Mouse (Mus musculus) hindbrain, postnatal 0 days (tissue): ENCODE results near the gene Kdm1a. TPM values are rescaled to one million over a fixed set of nuclear protein-coding genes. Genes with fewer than 3 reads are reported as not detected.

Source experiments
- ATAC-seq: fragments of 200-750 bp; cut with Nextera tagmentation; 2 replicates; pipeline ENCODE4 v1.8.0; 2017; ENCODE audit warnings: mild to moderate bottlenecking, moderate TSS enrichment, moderate library complexity
- DNase-seq: peaks from one replicate; pipeline ENCODE4 v3.0.0-alpha.2; 2015; ENCODE audit warnings: low spot score
- H3K27ac ChIP-seq: fragments of 300-500 bp; sonication (generic); 2 replicates; pipeline ENCODE4 v1.5.1; 2014; ENCODE audit warnings: mild to moderate bottlenecking
- H3K27me3 ChIP-seq: fragments of 300-500 bp; sonication (generic); 2 replicates; pipeline ENCODE4 v1.6.1; 2014; ENCODE audit warnings: low read length, mixed read lengths; ENCODE audit not compliant: insufficient read depth
- H3K36me3 ChIP-seq: fragments of 300-500 bp; sonication (generic); 2 replicates; pipeline ENCODE4 v1.6.1; 2014; ENCODE audit warnings: low read length, mixed read lengths; ENCODE audit not compliant: insufficient read depth
- H3K4me1 ChIP-seq: fragments of 300-500 bp; sonication (generic); 2 replicates; pipeline ENCODE4 v1.6.1; 2014; ENCODE audit warnings: antibody characterized with exemption, low read length, mixed read lengths; ENCODE audit not compliant: insufficient read depth
- H3K4me2 ChIP-seq: fragments of 300-500 bp; sonication (generic); 2 replicates; pipeline ENCODE4 v1.6.1; 2014; ENCODE audit warnings: low read depth, mild to moderate bottlenecking, low read length, moderate library complexity, mixed read lengths
- H3K4me3 ChIP-seq: fragments of 300-500 bp; sonication (generic); 2 replicates; pipeline ENCODE4 v1.5.1; 2014; ENCODE audit warnings: low read length
- H3K9ac ChIP-seq: fragments of 300-500 bp; sonication (generic); replicated peaks from 2 replicates; pipeline ENCODE4 v1.6.1; 2014; ENCODE audit warnings: mild to moderate bottlenecking, low read length, moderate library complexity, mixed read lengths
- H3K9me3 ChIP-seq: fragments of 300-500 bp; sonication (generic); 2 replicates; pipeline ENCODE4 v1.6.1; 2016; ENCODE audit warnings: low read length, mixed read lengths
- CTCF ChIP-seq: IDR thresholded peaks from 2 replicates; pipeline ENCODE4 v1.5.1; 2016; ENCODE audit warnings: antibody characterized with exemption, control low read depth, low read depth
- WGBS: fragments of 180-500 bp; shearing (Covaris S2); extraction: QIAGEN DNeasy Blood & Tissue Kit; methylation state at CpG from one replicate; pipeline ENCODE4 v1.1.7; 2014; 5-methylcytosine and 5-hydroxymethylcytosine counted together
- polyA plus RNA-seq: library from polyadenylated mRNA; unstranded; fragments of >200 nt; fragmentation: Nextera tagmentation; extraction: Ambion mirVana; gene quantifications from 2 replicates; pipeline ENCODE4 v1.2.1, GENCODE M21; 2015
- total RNA-seq: library from RNA; depleted of rRNA; stranded (reverse); fragments of >200 nt; gene quantifications from 2 replicates; pipeline ENCODE4 v1.2.3, GENCODE M21; 2014

The Kdm1a gene
- total and polyA plus RNA-seq, 2 experiments from 2014 or later: 44.8 to 123 TPM

DNA sequence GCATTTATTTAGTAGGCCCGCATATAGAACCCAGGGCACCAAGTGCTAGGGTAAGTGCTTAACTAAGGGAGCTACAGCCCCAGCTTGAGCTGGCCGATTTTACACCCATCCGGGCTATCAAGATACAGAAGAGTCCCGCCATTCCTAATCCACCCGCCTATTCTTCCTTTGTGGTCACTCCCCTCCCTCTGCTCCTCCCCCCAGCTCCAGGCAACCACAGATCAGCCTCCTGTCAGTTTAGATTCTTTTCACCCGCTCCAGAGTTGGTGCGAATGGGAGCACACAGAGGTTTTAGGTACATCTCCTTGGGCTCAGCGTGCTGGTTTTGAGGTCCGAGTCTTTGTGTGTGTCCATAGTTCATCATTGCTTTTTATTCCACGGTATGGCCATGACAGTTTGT, 36.4 kb upstream of the Kdm1a start:
- Histone ChIP-seq H3K36me3 (no peaks in the 10 kb centered on the region), H3K27ac (peak overlapping the region; percentile 60), H3K4me2 (peak overlapping the region; percentile 44), H3K27me3 (no peaks in the 10 kb centered on the region), H3K4me1 (peaks cover 6% of the 10 kb centered on the region), H3K4me3 (peak overlapping the region; percentile 16; the same call in 1 of the 2 replicates), H3K9me3 (no peaks in the 10 kb centered on the region), H3K9ac (no peak overlapping the region; the same call in 1 of the 2 replicates)
- peak; percentile 36; the same call in 1 of the 2 replicates for ATAC-seq
- DNase-seq: peak; percentile 71
- no peak for TF ChIP-seq CTCF
- 5% methylated on average over 10 of the region's 10 CpGs for WGBS

DNA sequence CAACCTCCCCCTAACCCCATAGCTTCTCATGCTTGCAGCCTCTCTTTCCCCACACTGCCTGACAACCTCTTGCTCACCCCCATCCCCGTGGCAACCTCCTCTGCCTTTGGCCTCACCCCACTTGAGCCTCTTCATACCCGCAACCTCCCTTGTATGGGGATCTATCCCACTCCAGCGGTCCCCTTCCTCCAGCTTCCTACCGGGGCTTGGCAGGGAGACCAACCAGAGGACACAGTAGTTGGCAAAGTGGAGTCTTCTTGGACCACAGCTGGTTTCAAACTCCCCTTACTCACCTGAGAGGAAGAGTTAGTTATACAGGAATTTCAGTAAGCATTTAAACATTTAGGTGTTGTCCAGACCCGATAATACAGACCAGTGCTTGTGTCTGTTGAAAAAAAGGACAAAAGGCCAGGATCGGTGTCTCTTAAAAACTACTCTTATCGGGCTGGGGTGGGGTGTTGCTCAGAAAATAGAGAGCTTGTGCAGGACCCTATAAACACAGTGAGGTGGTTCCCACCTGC, 35.8 kb upstream of the Kdm1a start:
- H3K27me3 ChIP-seq: no peaks in the 10 kb centered on the region
- no peaks in the 10 kb centered on the region for H3K9me3 ChIP-seq
- no peak overlapping the region; the same call in 1 of the 2 replicates for H3K4me3 ChIP-seq
- H3K27ac ChIP-seq: peak overlapping the region; percentile 60; the same call in 1 of the 2 replicates
- DNase-seq (no peak), ATAC-seq (no peak)
- no peak for TF ChIP-seq CTCF
- H3K36me3 ChIP-seq: no peaks in the 10 kb centered on the region
- H3K4me1 ChIP-seq: peaks cover 6% of the 10 kb centered on the region
- WGBS: 28% methylated on average over 7 of the region's 7 CpGs
- H3K4me2 ChIP-seq: peak overlapping the region; percentile 73
- H3K9ac ChIP-seq: peak overlapping the region; percentile 51

DNA sequence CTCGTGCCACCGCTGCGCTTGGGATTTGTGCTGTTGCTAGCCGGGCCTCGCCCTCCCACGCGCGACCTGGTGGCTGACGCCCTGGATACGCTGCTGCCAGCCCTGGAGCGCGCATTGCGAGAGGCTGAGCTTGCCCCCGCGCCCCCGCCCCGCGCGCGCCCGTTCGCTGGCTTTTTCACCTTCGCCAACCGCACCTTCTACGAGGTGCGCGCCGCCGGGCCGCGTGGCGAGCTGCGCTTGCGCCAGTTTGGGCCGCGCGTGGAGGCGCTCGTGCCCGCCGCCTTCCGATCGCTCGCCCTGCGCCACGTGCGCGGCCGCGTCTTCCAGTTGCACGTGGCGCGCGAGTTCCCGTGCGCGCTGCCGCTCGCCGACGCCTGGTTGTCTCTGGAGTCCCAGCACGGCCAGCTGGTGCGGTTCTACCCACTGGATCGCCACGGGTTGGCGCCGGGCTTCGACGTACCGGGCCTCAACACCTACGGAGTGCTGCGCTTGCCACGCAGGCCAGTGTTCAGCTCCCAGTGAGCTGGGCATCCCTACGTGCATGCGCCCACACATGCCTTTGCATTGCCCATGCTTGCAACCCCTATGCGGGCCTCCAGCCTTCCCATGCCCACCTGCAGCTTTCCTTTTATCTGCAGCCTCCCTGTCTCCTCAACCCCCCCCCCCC, 35.2 kb upstream of the Kdm1a start:
- 1% methylated on average over 75 of the region's 76 CpGs for WGBS

DNA sequence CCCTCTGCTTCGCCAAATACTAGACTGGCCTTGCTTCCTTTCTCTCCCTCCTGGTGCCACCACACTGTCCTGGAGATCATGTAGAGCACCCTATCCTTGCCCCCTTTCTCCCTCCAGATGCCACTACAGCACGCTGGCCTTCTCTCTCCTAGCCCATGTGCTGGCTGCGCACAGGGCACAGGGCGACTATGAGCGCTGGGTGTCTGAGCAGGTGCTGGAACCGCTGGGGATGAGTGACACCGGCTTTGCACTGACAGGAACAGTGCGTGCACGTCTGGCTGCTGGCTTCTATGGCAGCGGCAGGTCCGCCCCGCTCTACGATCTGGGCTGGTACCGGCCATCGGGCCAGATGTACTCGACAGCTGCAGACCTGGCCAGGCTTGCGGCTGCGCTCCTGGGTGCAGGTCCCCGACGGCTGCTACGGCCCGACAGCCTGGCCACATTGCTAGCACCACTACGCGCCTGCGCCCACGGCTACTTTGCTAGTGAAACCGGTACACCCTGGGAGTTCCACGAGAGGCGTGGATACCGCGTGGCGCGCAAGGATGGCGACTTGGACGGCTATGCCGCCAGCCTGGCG, 34.5 kb upstream of the Kdm1a start:
- 13% methylated on average over 37 of the region's 37 CpGs for whole genome bisulfite sequencing
- DNase-seq (no peak), ATAC-seq (peak; percentile 52)
- H3K4me2 ChIP-seq: peak overlapping the region; percentile 73
- no peaks in the 10 kb centered on the region for H3K27me3 ChIP-seq
- H3K4me1 ChIP-seq: peaks cover 6% of the 10 kb centered on the region
- H3K4me3 ChIP-seq: peak overlapping the region; percentile 46
- peak overlapping the region; percentile 85 for H3K27ac ChIP-seq
- TF ChIP-seq CTCF: no peak
- no peaks in the 10 kb centered on the region for H3K36me3 ChIP-seq
- peak overlapping the region; percentile 51 for H3K9ac ChIP-seq
- H3K9me3 ChIP-seq: no peaks in the 10 kb centered on the region

More for the DNA sequence above, 35.2 kb upstream of the Kdm1a start:
- H3K4me2 ChIP-seq: peak overlapping the region; percentile 73
- peak overlapping the region; percentile 51 for H3K9ac ChIP-seq
- no peaks in the 10 kb centered on the region for H3K27me3 ChIP-seq
- H3K27ac ChIP-seq: peak overlapping the region; percentile 85
- peak; percentile 78 for ATAC-seq
- H3K4me1 ChIP-seq: peaks cover 6% of the 10 kb centered on the region
- DNase-seq: peak; percentile 96
- no peak; the same call in 1 of the 2 replicates for TF ChIP-seq CTCF
- H3K4me3 ChIP-seq: peak overlapping the region; percentile 46
- no peaks in the 10 kb centered on the region for H3K9me3 ChIP-seq
- no peaks in the 10 kb centered on the region for H3K36me3 ChIP-seq

DNA sequence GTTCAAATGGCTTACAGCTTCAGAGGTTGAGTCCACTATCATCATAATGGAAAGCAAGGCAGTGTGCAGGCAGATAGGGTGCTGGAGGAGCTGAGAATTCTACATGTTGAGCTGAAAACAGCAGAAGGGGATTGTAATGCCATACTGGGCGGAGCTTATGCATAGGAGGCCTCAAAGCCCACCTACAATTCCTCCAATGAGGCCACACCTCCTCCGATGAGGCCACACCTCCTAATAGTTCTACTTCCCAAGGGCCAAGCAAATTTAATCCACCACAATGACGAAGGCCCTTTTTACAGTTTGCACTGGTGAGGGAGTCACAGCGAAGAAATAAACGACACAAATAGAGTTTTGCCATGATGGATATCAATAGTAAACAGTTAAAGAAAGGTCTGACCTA, 34.0 kb upstream of the Kdm1a start:
- H3K4me1 ChIP-seq: peaks cover 6% of the 10 kb centered on the region
- WGBS: 55% methylated on average over 5 of the region's 5 CpGs
- H3K4me3 ChIP-seq: no peak overlapping the region
- TF ChIP-seq CTCF: no peak
- H3K9me3 ChIP-seq: no peaks in the 10 kb centered on the region
- no peaks in the 10 kb centered on the region for H3K27me3 ChIP-seq
- H3K27ac ChIP-seq: no peak overlapping the region
- ATAC-seq (no peak), DNase-seq (no peak)
- H3K36me3 ChIP-seq: no peaks in the 10 kb centered on the region
- peak overlapping the region; percentile 73; the same call in 1 of the 2 replicates for H3K4me2 ChIP-seq
- no peak overlapping the region for H3K9ac ChIP-seq

DNA sequence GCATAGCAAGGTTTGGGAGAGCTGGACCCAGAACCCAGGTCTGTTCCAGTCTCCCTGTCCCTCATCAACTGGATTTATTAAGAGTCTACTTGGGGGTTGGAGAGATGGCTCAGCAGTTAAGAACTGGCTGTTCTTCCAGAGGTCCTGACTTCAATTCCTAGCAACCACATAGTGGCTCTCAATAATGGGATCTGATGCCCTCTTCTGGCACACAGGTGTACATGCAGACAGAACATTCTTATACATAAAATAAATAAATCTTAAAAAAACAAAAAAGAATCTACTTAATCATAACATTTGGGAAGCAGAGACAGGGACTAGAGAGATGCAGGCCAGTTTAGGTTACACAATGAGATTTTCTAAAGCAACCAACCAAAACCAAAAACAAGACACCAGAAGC, 33.5 kb upstream of the Kdm1a start:
- Histone ChIP-seq H3K9ac (no peak overlapping the region), H3K4me1 (peaks cover 6% of the 10 kb centered on the region), H3K4me2 (no peak overlapping the region), H3K4me3 (no peak overlapping the region), H3K36me3 (no peaks in the 10 kb centered on the region), H3K27me3 (no peaks in the 10 kb centered on the region), H3K9me3 (no peaks in the 10 kb centered on the region), H3K27ac (no peak overlapping the region)
- peak; percentile 47 for TF ChIP-seq CTCF
- DNase-seq: peak; percentile 20
- no peak for ATAC-seq
